Comparison of ENCODE assay signal across 11 mouse cellular contexts in the genomic region with DNA sequence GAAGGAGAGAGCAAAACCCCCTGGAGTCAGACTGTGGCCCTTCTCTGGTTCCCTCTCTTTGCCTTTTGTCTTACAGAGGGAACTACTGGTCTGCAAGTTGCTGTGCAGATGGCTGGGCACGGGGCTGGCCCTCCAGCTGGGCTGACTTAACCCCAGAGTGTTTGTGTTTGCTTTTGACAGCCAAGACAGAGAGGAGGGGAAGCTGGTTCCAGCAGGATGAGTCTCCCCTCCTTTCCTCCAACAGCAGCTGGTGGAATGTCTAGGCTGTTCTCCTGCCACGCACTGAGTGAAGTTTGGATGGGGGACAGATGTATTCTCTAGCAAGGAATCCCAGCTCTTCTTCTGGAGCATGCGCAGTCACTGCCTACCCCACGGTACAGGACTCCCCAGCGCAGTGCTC. TPM values are rescaled to one million over a fixed set of nuclear protein-coding genes. Genes with fewer than 3 reads are reported as not detected.
DNase-seq lines count a peak whose midpoint lies in the region; ATAC-seq lines count a peak whose summit lies in the region.
"Had no signal": no experiment of that assay in that cellular context is flagged by ENCODE, and none has a peak within 500 bp of the region (broad histone marks: within the 10 kb centered on the region; RNA-seq: fewer than 3 reads in every experiment).

No protein-coding gene starts in this region.

- 70% methylated on average over 5 of the region's 5 CpGs for WGBS in forebrain, embryonic 10.5 days
- 73% methylated on average over 5 of the region's 5 CpGs for WGBS in forebrain, embryonic 14.5 days
- 69% methylated on average over 5 of the region's 5 CpGs for WGBS in limb, embryonic 10.5 days
- WGBS in stomach, embryonic 14.5 days: 34% methylated on average over 5 of the region's 5 CpGs

- no peak overlapping the region for H3K4me2 ChIP-seq in forebrain, embryonic 14.5 days (ENCODE audit: low read length)
- H3K4me2 ChIP-seq in stomach, embryonic 14.5 days (replicated peaks; ENCODE audit: low read depth, low read length): no peak overlapping the region; the same call in 1 of the 2 replicates

- ATAC-seq in forebrain, embryonic 14.5 days: no peak
- ATAC-seq in stomach, embryonic 14.5 days (ENCODE audit: insufficient number of reproducible peaks, insufficient read depth, low FRiP score, low read depth): peak; percentile 84; the same call in 1 of the 2 replicates

- no peaks in the 10 kb centered on the region for H3K36me3 ChIP-seq in forebrain, embryonic 10.5 days (replicated peaks)
- no peaks in the 10 kb centered on the region for H3K36me3 ChIP-seq in forebrain, embryonic 14.5 days (ENCODE audit: control insufficient read depth, insufficient read depth, low read length)
- H3K36me3 ChIP-seq in limb, embryonic 10.5 days: no peaks in the 10 kb centered on the region
- no peaks in the 10 kb centered on the region for H3K36me3 ChIP-seq in stomach, embryonic 14.5 days (ENCODE audit: control insufficient read depth, insufficient read depth, low read length)

- no peak for DNase-seq in forebrain, embryonic 10.5 days (ENCODE audit: extremely low spot score, low spot score)
- no peak for DNase-seq in forebrain, embryonic 14.5 days (ENCODE audit: low spot score)
- DNase-seq in kidney, postnatal 14 days: peak; percentile 27
- no peak for DNase-seq in kidney, adult 9 months
- peak; percentile 59 for DNase-seq in limb, embryonic 10.5 days (ENCODE audit: low spot score)
- DNase-seq in frontal cortex, postnatal 10 days (ENCODE audit: low spot score in 2 of 2): no peak
- DNase-seq in MN1 (ENCODE audit: low spot score): no peak
- DNase-seq: adrenal gland, postnatal 14 days; cerebellum, postnatal 25 days; spleen, adult 18-20 months had no signal

- H3K27ac ChIP-seq in forebrain, embryonic 10.5 days: peak overlapping the region; percentile 27; the same call in 1 of the 2 replicates
- no peak overlapping the region for H3K27ac ChIP-seq in forebrain, embryonic 14.5 days (ENCODE audit: low read depth, low read length)
- peak overlapping the region; percentile 80 for H3K27ac ChIP-seq in limb, embryonic 10.5 days
- H3K27ac ChIP-seq in stomach, embryonic 14.5 days (ENCODE audit: low read length): peak overlapping the region; percentile 35; the same call in 1 of the 2 replicates

- H3K27me3 ChIP-seq in forebrain, embryonic 10.5 days (ENCODE audit: poor library complexity, severe bottlenecking): peaks cover 22% of the 10 kb centered on the region
- H3K27me3 ChIP-seq in forebrain, embryonic 14.5 days (replicated peaks; ENCODE audit: control insufficient read depth, insufficient read depth, low read length): no peaks in the 10 kb centered on the region
- H3K27me3 ChIP-seq in limb, embryonic 10.5 days (ENCODE audit: low read depth, poor library complexity, severe bottlenecking): no peaks in the 10 kb centered on the region
- no peaks in the 10 kb centered on the region for H3K27me3 ChIP-seq in stomach, embryonic 14.5 days (ENCODE audit: control insufficient read depth, insufficient read depth, low read length)

- no peak overlapping the region for H3K4me3 ChIP-seq in forebrain, embryonic 10.5 days
- H3K4me3 ChIP-seq in forebrain, embryonic 14.5 days (ENCODE audit: low read depth, low read length): no peak overlapping the region
- no peak overlapping the region for H3K4me3 ChIP-seq in limb, embryonic 10.5 days
- H3K4me3 ChIP-seq in stomach, embryonic 14.5 days (ENCODE audit: low read depth, low read length): no peak overlapping the region

- peaks cover 32% of the 10 kb centered on the region for H3K4me1 ChIP-seq in forebrain, embryonic 10.5 days
- H3K4me1 ChIP-seq in forebrain, embryonic 14.5 days (ENCODE audit: control insufficient read depth, insufficient read depth, low read length): no peaks in the 10 kb centered on the region
- peaks cover 43% of the 10 kb centered on the region for H3K4me1 ChIP-seq in limb, embryonic 10.5 days
- H3K4me1 ChIP-seq in stomach, embryonic 14.5 days (ENCODE audit: control insufficient read depth, insufficient read depth, low read length): peaks cover 11% of the 10 kb centered on the region; the same call in 1 of the 2 replicates

- H3K9ac ChIP-seq in forebrain, embryonic 14.5 days (ENCODE audit: low read length): no peak overlapping the region
- H3K9ac ChIP-seq in stomach, embryonic 14.5 days (replicated peaks; ENCODE audit: low read depth, low read length): no peak overlapping the region

- H3K9me3 ChIP-seq in forebrain, embryonic 10.5 days: 0 out of 2 replicates have a peak, but pooled peaks cover 4% of the 10 kb centered on the region
- H3K9me3 ChIP-seq in forebrain, embryonic 14.5 days (replicated peaks; ENCODE audit: control insufficient read depth, low read length): no peaks in the 10 kb centered on the region
- H3K9me3 ChIP-seq in limb, embryonic 10.5 days (replicated peaks): no peaks in the 10 kb centered on the region
- no peaks in the 10 kb centered on the region for H3K9me3 ChIP-seq in stomach, embryonic 14.5 days (ENCODE audit: control insufficient read depth, low read depth, low read length)

RNA-seq across cellular contexts. Expression of gene Zfhx3, which starts 56.5 kb away (rescaled TPM):
- 10.0 and 11.4 TPM in 2 replicates for polyA plus RNA-seq in forebrain, embryonic 10.5 days (2016; fragmentation: Nextera tagmentation; extraction: Ambion mirVana)
- 11.7 and 15.4 TPM in 2 replicates for polyA plus RNA-seq in forebrain, embryonic 14.5 days (2014; fragmentation: Nextera tagmentation; extraction: Ambion mirVana)
- polyA plus RNA-seq in limb, embryonic 10.5 days (2016; fragmentation: Nextera tagmentation; extraction: Ambion mirVana): 15.8 and 28.1 TPM in 2 replicates
- 24.1 and 25.4 TPM in 2 replicates for polyA plus RNA-seq in stomach, embryonic 14.5 days (2014; fragmentation: Nextera tagmentation; extraction: Ambion mirVana)

Comparison
In these comparisons a context has a peak if more than half of its experiments do, and no peak if none do; other contexts are left out.
1. DNase-seq: peak in kidney, postnatal 14 days (single experiment) and limb, embryonic 10.5 days (single experiment); none in forebrain, embryonic 10.5 days (single experiment), forebrain, embryonic 14.5 days (single experiment), kidney, adult 9 months (single experiment), frontal cortex, postnatal 10 days (0 of 2) and MN1 (single experiment).